Mouse (Mus musculus) cerebellum, adult 2 months (tissue): ENCODE results near the gene Wdtc1.

Experiments used
- CTCF ChIP-seq: fragments of 200-500 bp; IDR thresholded peaks from 2 replicates; pipeline ENCODE4 v1.5.1; 2011; ENCODE audit warnings: low read depth, mild to moderate bottlenecking, control low read depth, low read length, moderate library complexity, borderline replicate concordance; ENCODE audit not compliant: insufficient read depth
- POLR2A ChIP-seq: fragments of 200-500 bp; IDR thresholded peaks from 2 replicates; pipeline ENCODE4 v1.6.1; 2011; ENCODE audit warnings: low read length, control low read depth, borderline replicate concordance; ENCODE audit not compliant: insufficient read depth

- TF ChIP-seq POLR2A (no peak), CTCF (no peak)
Measured at GRCm38 (mm10) chr4:133247072-133247471, 106.2 kb downstream of the Wdtc1 start.
